Mouse (Mus musculus) brain, adult 10 weeks (tissue): ENCODE data around the gene Zfp458. TPM values are rescaled to one million over a fixed set of nuclear protein-coding genes. Genes with fewer than 3 reads are reported as not detected.

Experiments
- polyA plus RNA-seq: library from polyadenylated mRNA; stranded (reverse); fragments of 350-450 nt; fragmentation: Illumina TruSeq; extraction: RNeasy Lipid Tissue Mini Kit (QIAGEN cat#74804); gene quantifications from one replicate; pipeline ENCODE4 v1.2.3, GENCODE M21; 2015; ENCODE audit warnings: low read depth, low replicate concordance

Zfp458 gene
- polyA plus RNA-seq, result 6.0 TPM

GRCm38 (mm10) chr13:67278314-67278713, at the start of gene Zfp458:
Zfp458 (minus strand) TSS chr13:67278466.

GRCm38 (mm10) chr13:67305822-67306672, 27.8 kb upstream of the Zfp458 start, which contains the start of gene Zfp457:
Zfp457 (minus strand) TSS chr13:67306485.

Other genes with a start within 250 kb of the Zfp458 start
- 5.4 TPM for gene Zfp712, start 217.3 kb downstream of the Zfp458 start, polyA plus RNA-seq
- gene Zfp708, start 180.5 kb downstream of the Zfp458 start, polyA plus RNA-seq, result 3.4 TPM
- 2.0 TPM for gene Gm28557, start 169.9 kb downstream of the Zfp458 start, polyA plus RNA-seq
- not detected for gene Rslcan18, start 162.2 kb downstream of the Zfp458 start, polyA plus RNA-seq
- 5.8 TPM for gene Zfp759, start 156.8 kb downstream of the Zfp458 start, polyA plus RNA-seq
- gene Rsl1, start 105.3 kb downstream of the Zfp458 start, polyA plus RNA-seq, result 7.1 TPM
- gene Zfp455, start 84.0 kb downstream of the Zfp458 start, polyA plus RNA-seq, result 2.7 TPM
- gene Zfp457, start 28.0 kb upstream of the Zfp458 start, polyA plus RNA-seq, result 0.83 TPM
- 2.9 TPM for gene Zfp595, start 54.1 kb upstream of the Zfp458 start, polyA plus RNA-seq
- not detected for gene Gm28044, start 82.1 kb upstream of the Zfp458 start, polyA plus RNA-seq
- gene Zfp953, start 82.1 kb upstream of the Zfp458 start, polyA plus RNA-seq, result 1.3 TPM
- not detected for gene Gm28041, start 97.3 kb upstream of the Zfp458 start, polyA plus RNA-seq
- gene Zfp456, start 97.3 kb upstream of the Zfp458 start, polyA plus RNA-seq, result 1.5 TPM
- gene Zfp429, start 121.4 kb upstream of the Zfp458 start, polyA plus RNA-seq, result 3.9 TPM
- gene Zfp459, start 143.0 kb upstream of the Zfp458 start, polyA plus RNA-seq, result 3.2 TPM
- gene Zfp874a, start 173.2 kb upstream of the Zfp458 start, polyA plus RNA-seq, result 18.4 TPM
- 14.4 TPM for gene Zfp874b, start 205.8 kb upstream of the Zfp458 start, polyA plus RNA-seq
- gene Zfp58, start 222.1 kb upstream of the Zfp458 start, polyA plus RNA-seq, result 8.9 TPM
- gene Gm26965, start 247.7 kb upstream of the Zfp458 start, polyA plus RNA-seq, result not detected
- 25.8 TPM for gene Zfp87, start 247.7 kb upstream of the Zfp458 start, polyA plus RNA-seq